Mouse (Mus musculus) MEL (cell line): ENCODE data around the gene Atg16l1. TPM values are rescaled to one million over a fixed set of nuclear protein-coding genes. Genes with fewer than 3 reads are reported as not detected.

ENCODE experiments used
- DNase-seq: peaks from one replicate; pipeline ENCODE4 v3.0.0; 2011; ENCODE audit warnings: low read depth, low spot score
- H3K27ac ChIP-seq: 2 replicates; pipeline ENCODE4 v1.5.1; 2012; ENCODE audit warnings: low read depth, mild to moderate bottlenecking, control low read depth, low read length, moderate library complexity; ENCODE audit not compliant: control insufficient read depth
- H3K27me3 ChIP-seq, 2 experiments: fragments of 150-350 bp in 1 of 2; sonication (generic) in 1 of 2; 2 replicates each; pipeline ENCODE4 v1.6.1; 2012; ENCODE audit warnings: low read length in 2 of 2, mild to moderate bottlenecking in 2 of 2, improper control_type of control experiment in 1 of 2, moderate library complexity in 1 of 2; ENCODE audit not compliant: insufficient read depth in 2 of 2, control insufficient read depth in 1 of 2
- H3K36me3 ChIP-seq, 2 experiments: 2 replicates each; pipeline ENCODE4 v1.6.1; 2012 to 2014; ENCODE audit warnings: low read length in 2 of 2, improper control_type of control experiment in 1 of 2, inconsistent platforms in 1 of 2, mild to moderate bottlenecking in 1 of 2; ENCODE audit not compliant: insufficient read depth in 2 of 2, control insufficient read depth in 1 of 2
- H3K4me1 ChIP-seq, 2 experiments: fragments of 150-350 bp in 1 of 2; sonication (generic) in 1 of 2; 2 replicates each; pipeline ENCODE4 v1.6.1; 2012; ENCODE audit warnings: low read length in 2 of 2, improper control_type of control experiment in 1 of 2, mild to moderate bottlenecking in 1 of 2; ENCODE audit not compliant: insufficient read depth in 2 of 2, control insufficient read depth in 1 of 2
- H3K4me3 ChIP-seq, 2 experiments: fragments of 150-350 bp in 1 of 2; sonication (generic) in 1 of 2; 2 replicates each; pipeline ENCODE4 v1.5.1; 2012; ENCODE audit warnings: low read depth in 2 of 2, low read length in 2 of 2, mild to moderate bottlenecking in 2 of 2, moderate library complexity in 2 of 2, control low read depth in 1 of 2, improper control_type of control experiment in 1 of 2; ENCODE audit not compliant: control insufficient read depth in 1 of 2, insufficient read depth in 1 of 2
- H3K79me2 ChIP-seq: 2 replicates; pipeline ENCODE4 v1.6.1; 2012; ENCODE audit warnings: mild to moderate bottlenecking, low read length, moderate library complexity; ENCODE audit not compliant: control insufficient read depth, poor library complexity, insufficient read depth
- H3K9ac ChIP-seq: 2 replicates; pipeline ENCODE4 v1.6.1; 2012; ENCODE audit warnings: low read depth, mild to moderate bottlenecking, control low read depth, low read length, moderate library complexity; ENCODE audit not compliant: control insufficient read depth, poor library complexity, severe bottlenecking
- H3K9me3 ChIP-seq: fragments of 150-350 bp; sonication (generic); replicated peaks from 2 replicates; pipeline ENCODE4 v1.6.1; 2012; ENCODE audit warnings: mild to moderate bottlenecking, low read length, improper control_type of control experiment, moderate library complexity; ENCODE audit not compliant: insufficient read depth
- ELF1 ChIP-seq: IDR thresholded peaks from 2 replicates; pipeline ENCODE4 v1.6.1; 2014; ENCODE audit warnings: low read depth, mild to moderate bottlenecking, inconsistent platforms, low read length, improper control_type of control experiment, moderate library complexity
- EP300 ChIP-seq, 2 experiments: IDR thresholded peaks; 2 replicates each; pipeline ENCODE4 v1.6.1; 2011; ENCODE audit warnings: improper control_type of control experiment in 2 of 2, low read length in 2 of 2, low read depth in 1 of 2, mild to moderate bottlenecking in 1 of 2
- ETS1 ChIP-seq: IDR thresholded peaks from 2 replicates; pipeline ENCODE4 v1.6.1; 2012; ENCODE audit warnings: low read depth, mild to moderate bottlenecking, inconsistent platforms, low read length, improper control_type of control experiment, moderate library complexity
- GABPA ChIP-seq: IDR thresholded peaks from 2 replicates; pipeline ENCODE4 v1.6.1; 2012; ENCODE audit warnings: low read depth, mild to moderate bottlenecking, inconsistent platforms, low read length, improper control_type of control experiment, moderate library complexity
- GATA1 ChIP-seq: IDR thresholded peaks from 2 replicates; pipeline ENCODE4 v1.6.1; 2011; ENCODE audit warnings: low read depth, low read length, improper control_type of control experiment
- HCFC1 ChIP-seq: IDR thresholded peaks from 2 replicates; pipeline ENCODE4 v1.6.1; 2012; ENCODE audit warnings: low read depth, mild to moderate bottlenecking, inconsistent platforms, low read length, improper control_type of control experiment, moderate library complexity
- MAFK ChIP-seq: IDR thresholded peaks from 2 replicates; pipeline ENCODE4 v1.6.1; 2011; ENCODE audit warnings: low read depth, mild to moderate bottlenecking, low read length, improper control_type of control experiment, borderline replicate concordance
- MAX ChIP-seq: IDR thresholded peaks from 2 replicates; pipeline ENCODE4 v1.6.1; 2011; ENCODE audit warnings: low read length, improper control_type of control experiment
- MAZ ChIP-seq: IDR thresholded peaks from 2 replicates; pipeline ENCODE4 v1.6.1; 2012; ENCODE audit warnings: low read depth, mild to moderate bottlenecking, inconsistent platforms, low read length, improper control_type of control experiment
- MEF2A ChIP-seq: IDR thresholded peaks from 2 replicates; pipeline ENCODE4 v1.6.1; 2014; ENCODE audit warnings: low read depth, mild to moderate bottlenecking, inconsistent platforms, low read length, improper control_type of control experiment; ENCODE audit not compliant: poor library complexity, insufficient replicate concordance, severe bottlenecking; ENCODE audit errors: extremely low read depth
- MYB ChIP-seq: IDR thresholded peaks from 2 replicates; pipeline ENCODE4 v1.6.1; 2011; ENCODE audit warnings: mild to moderate bottlenecking, low read depth, low read length, improper control_type of control experiment
- MYC ChIP-seq: IDR thresholded peaks from 2 replicates; pipeline ENCODE4 v1.6.1; 2011; ENCODE audit warnings: low read depth, mild to moderate bottlenecking, low read length, improper control_type of control experiment, moderate library complexity
- NELFE ChIP-seq: IDR thresholded peaks from 2 replicates; pipeline ENCODE4 v1.6.1; 2011; ENCODE audit warnings: low read depth, low read length, improper control_type of control experiment
- NRF1 ChIP-seq: IDR thresholded peaks from 2 replicates; pipeline ENCODE4 v1.6.1; 2014; ENCODE audit warnings: low read depth, mild to moderate bottlenecking, inconsistent platforms, low read length, improper control_type of control experiment, moderate library complexity; ENCODE audit not compliant: poor library complexity, insufficient read depth, severe bottlenecking
- POLR2A ChIP-seq, 2 experiments: IDR thresholded peaks; 2 replicates each; pipeline ENCODE4 v1.6.1; 2011 to 2012; ENCODE audit warnings: low read length in 2 of 2, mild to moderate bottlenecking in 2 of 2, control low read depth in 1 of 2, improper control_type of control experiment in 1 of 2, low read depth in 1 of 2, moderate library complexity in 1 of 2; ENCODE audit not compliant: control insufficient read depth in 1 of 2, insufficient read depth in 1 of 2, poor library complexity in 1 of 2
- POLR2AphosphoS5 ChIP-seq: IDR thresholded peaks from 2 replicates; pipeline ENCODE4 v1.6.1; 2012; ENCODE audit warnings: low read depth, borderline replicate concordance, mild to moderate bottlenecking, inconsistent platforms, low read length, moderate library complexity, mixed read lengths
- RAD21 ChIP-seq: IDR thresholded peaks from 2 replicates; pipeline ENCODE4 v1.6.1; 2011; ENCODE audit warnings: mild to moderate bottlenecking, low read depth, low read length, improper control_type of control experiment
- RCOR1 ChIP-seq: IDR thresholded peaks from 2 replicates; pipeline ENCODE4 v1.6.1; 2012; ENCODE audit warnings: low read depth, mild to moderate bottlenecking, inconsistent platforms, low read length, improper control_type of control experiment
- SMC3 ChIP-seq: IDR thresholded peaks from 2 replicates; pipeline ENCODE4 v1.6.1; 2011; ENCODE audit warnings: low read depth, low read length, improper control_type of control experiment
- TAL1 ChIP-seq: IDR thresholded peaks from 2 replicates; pipeline ENCODE4 v1.6.1; 2012; ENCODE audit warnings: mild to moderate bottlenecking, inconsistent platforms, low read length, moderate library complexity, mixed read lengths
- TCF12 ChIP-seq: IDR thresholded peaks from 2 replicates; pipeline ENCODE4 v1.6.1; 2014; ENCODE audit warnings: low read depth, mild to moderate bottlenecking, inconsistent platforms, low read length, improper control_type of control experiment, moderate library complexity
- UBTF ChIP-seq: IDR thresholded peaks from 2 replicates; pipeline ENCODE4 v1.6.1; 2012; ENCODE audit warnings: low read depth, mild to moderate bottlenecking, inconsistent platforms, low read length, improper control_type of control experiment, moderate library complexity, borderline replicate concordance; ENCODE audit not compliant: insufficient read depth
- ZC3H11A ChIP-seq: IDR thresholded peaks from 2 replicates; pipeline ENCODE4 v1.6.1; 2012; ENCODE audit warnings: low read depth, mild to moderate bottlenecking, inconsistent platforms, low read length, improper control_type of control experiment
- ZNF384 ChIP-seq: IDR thresholded peaks from 2 replicates; pipeline ENCODE4 v1.6.1; 2012; ENCODE audit warnings: low read depth, mild to moderate bottlenecking, inconsistent platforms, low read length, improper control_type of control experiment
- polyA plus RNA-seq, 2 experiments: library from polyadenylated mRNA; stranded (reverse) in 1 of 2; unstranded in 1 of 2; fragments of >175 nt in 1 of 2; fragments of >200 nt in 1 of 2; gene quantifications; 2 replicates each; pipeline versions ENCODE4 v1.2.1 to v1.2.4; 2012; ENCODE audit warnings: low replicate concordance in 2 of 2, low read depth in 1 of 2; ENCODE audit not compliant: insufficient read length in 2 of 2, insufficient read depth in 1 of 2, missing spikeins in 1 of 2
- total RNA-seq: library from RNA; depleted of rRNA; stranded (reverse); fragments of 300-350 nt; gene quantifications from 2 replicates; pipeline ENCODE4 v1.2.3, GENCODE M21; 2012

The Atg16l1 gene
- total and polyA plus RNA-seq, 3 experiments = 33.8 to 34.0 TPM; not detected in 1

- no peak for DNase-seq
- Histone ChIP-seq H3K79me2 (peaks cover 1% of the 10 kb centered on the region), H3K9ac (no peak overlapping the region), H3K9me3 (no peaks in the 10 kb centered on the region), H3K27me3 (no peaks in the 10 kb centered on the region), H3K27ac (peak overlapping the region; percentile 60), H3K4me1 (peaks cover 18% of the 10 kb centered on the region in 2 experiments), H3K36me3 (peaks cover 23 to 31% of the 10 kb centered on the region in 2 experiments), H3K4me3 (no peak overlapping the region)
- TF ChIP-seq TAL1 = peak; percentile 62
- peak; percentile 84 for TF ChIP-seq TCF12
- TF ChIP-seq EP300 (IDR thresholded peaks at IDR 0.05; ENCODE audit: low read depth in 1 of 2, low read length in 2 of 2) = peak; percentile 40 to 75; a peak in 3 of 4 replicates
- TF ChIP-seq ZNF384 = no peak
- TF ChIP-seq GATA1 = peak; percentile 84
- TF ChIP-seq ETS1 = peak; percentile 73
- TF ChIP-seq RAD21 = no peak
These were observed 8.2 kb downstream of the Atg16l1 start for GRCm38 (mm10) chr1:87763821-87764220.

DNA sequence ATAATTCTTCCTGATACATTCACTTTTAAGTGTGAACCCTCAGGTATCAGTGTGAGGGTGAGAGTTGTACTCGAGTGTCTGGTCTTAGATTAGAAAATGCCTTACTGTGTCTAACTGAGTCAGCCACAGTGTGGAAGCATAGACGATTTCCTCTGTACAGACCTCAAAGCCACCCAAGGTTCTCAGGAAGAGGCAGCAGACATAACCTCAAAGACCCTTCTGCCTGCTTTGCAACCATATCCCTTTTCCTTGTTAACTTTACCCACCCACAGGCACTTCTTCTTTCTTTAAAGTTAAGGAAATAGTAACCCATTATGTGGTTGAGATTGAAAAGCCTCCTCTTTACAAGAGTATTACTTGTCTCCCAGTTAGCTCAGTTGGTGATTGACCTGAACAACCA, 10.1 kb downstream of the Atg16l1 start:
- no peaks in the 10 kb centered on the region for H3K9me3 ChIP-seq
- no peak overlapping the region for H3K4me3 ChIP-seq
- no peak for TF ChIP-seq RAD21
- no peak for TF ChIP-seq MEF2A
- TF ChIP-seq TAL1 = no peak
- no peak for TF ChIP-seq ELF1
- TF ChIP-seq UBTF = no peak
- no peak for TF ChIP-seq MYC
- TF ChIP-seq SMC3 = no peak
- no peak for TF ChIP-seq POLR2AphosphoS5
- TF ChIP-seq ZNF384 = no peak
- no peak for TF ChIP-seq MAFK
- TF ChIP-seq ZC3H11A = no peak
- TF ChIP-seq NRF1 = no peak
- TF ChIP-seq HCFC1 = no peak
- no peak for TF ChIP-seq NELFE
- TF ChIP-seq POLR2A (IDR thresholded peaks at IDR 0.05; ENCODE audit: control insufficient read depth in 1 of 2, insufficient read depth in 1 of 2, low read depth in 1 of 2, low read length in 2 of 2, poor library complexity in 1 of 2) = no peak
- no peak for TF ChIP-seq MAZ
- TF ChIP-seq RCOR1 = no peak
- no peak for TF ChIP-seq GABPA
- TF ChIP-seq MAX = no peak
- TF ChIP-seq MYB = no peak
- peaks cover 21 to 47% of the 10 kb centered on the region in 2 experiments for H3K36me3 ChIP-seq
- H3K4me1 ChIP-seq = peaks cover 26 to 31% of the 10 kb centered on the region in 2 experiments
- DNase-seq = no peak
- no peak overlapping the region for H3K9ac ChIP-seq
- H3K27me3 ChIP-seq = no peaks in the 10 kb centered on the region
- H3K27ac ChIP-seq = no peak overlapping the region
- H3K79me2 ChIP-seq = peaks cover 1% of the 10 kb centered on the region
